In the genomic region with DNA sequence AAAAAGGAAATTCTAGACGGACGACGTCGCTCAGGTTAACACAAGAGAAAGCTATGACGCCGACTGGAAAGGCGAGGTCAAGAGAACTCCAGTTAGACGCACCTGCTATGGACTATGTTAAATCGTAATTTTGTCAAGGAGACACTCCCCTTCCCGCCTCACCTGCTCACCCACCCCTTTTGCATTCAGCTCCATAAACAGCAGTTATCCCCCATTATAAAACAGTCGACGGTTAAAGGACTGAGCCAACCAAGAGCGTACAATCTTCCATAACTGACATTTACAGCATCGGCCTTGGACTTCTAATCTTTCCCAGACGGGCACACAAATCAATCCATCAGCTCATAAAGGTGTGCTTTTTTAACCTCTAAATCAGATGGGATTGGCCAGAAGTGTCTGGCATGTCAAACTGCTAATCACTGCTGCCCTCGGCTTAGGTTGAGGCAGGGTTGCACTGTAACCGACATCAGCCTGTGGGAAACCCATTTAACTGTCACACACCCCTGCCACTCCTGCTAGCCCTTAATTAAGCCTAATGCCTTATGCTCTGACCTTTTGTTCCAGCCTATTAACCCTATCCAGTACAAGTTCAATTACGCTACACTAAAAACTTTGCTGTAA, we compare ENCODE assay signal across 14 mouse cellular contexts. TPM values are rescaled to one million over a fixed set of nuclear protein-coding genes. Genes with fewer than 3 reads are reported as not detected.
DNase-seq lines count a peak whose midpoint lies in the region; ATAC-seq lines count a peak whose summit lies in the region.
"Had no signal": no experiment of that assay in that cellular context is flagged by ENCODE, and none has a peak within 500 bp of the region (broad histone marks: within the 10 kb centered on the region; RNA-seq: fewer than 3 reads in every experiment).

No protein-coding gene starts in this region.

- no peaks in the 10 kb centered on the region for H3K36me3 ChIP-seq in embryonic facial prominence, embryonic 15.5 days
- H3K36me3 ChIP-seq in intestine, embryonic 15.5 days: no peaks in the 10 kb centered on the region
- H3K36me3 ChIP-seq in limb, embryonic 13.5 days: peaks cover 3% of the 10 kb centered on the region; the same call in 1 of the 2 replicates
- H3K36me3 ChIP-seq: hindbrain, embryonic 12.5 days had no signal

- H3K9me3 ChIP-seq in embryonic facial prominence, embryonic 15.5 days (replicated peaks): no peaks in the 10 kb centered on the region
- no peaks in the 10 kb centered on the region for H3K9me3 ChIP-seq in intestine, embryonic 15.5 days
- no peaks in the 10 kb centered on the region for H3K9me3 ChIP-seq in limb, embryonic 13.5 days
- H3K9me3 ChIP-seq: heart, embryonic 12.5 days; hindbrain, embryonic 12.5 days had no signal

- DNase-seq in heart, adult 11 months: peak; percentile 87
- no peak for DNase-seq in heart, adult 8-10 months (ENCODE audit: low spot score)
- DNase-seq in testis, postnatal 10 days (ENCODE audit: low spot score): no peak
- DNase-seq in c-Kit-positive CD71-positive TER-119-positive erythroid progenitor cells, embryonic 14.5 days (ENCODE audit: low spot score): no peak
- DNase-seq: cerebellum, postnatal 36 days; liver, postnatal 0 days; right cerebral cortex, postnatal 4 days had no signal

- WGBS in embryonic facial prominence, embryonic 15.5 days: 67% methylated on average over 18 of the region's 18 CpGs
- 55% methylated on average over 18 of the region's 18 CpGs for WGBS in intestine, embryonic 15.5 days
- 21% methylated on average over 18 of the region's 18 CpGs for whole genome bisulfite sequencing in limb, embryonic 13.5 days

- H3K27me3 ChIP-seq in embryonic facial prominence, embryonic 15.5 days: no peaks in the 10 kb centered on the region
- H3K27me3 ChIP-seq in intestine, embryonic 15.5 days (replicated peaks): no peaks in the 10 kb centered on the region
- no peaks in the 10 kb centered on the region for H3K27me3 ChIP-seq in limb, embryonic 13.5 days
- H3K27me3 ChIP-seq: heart, embryonic 12.5 days; hindbrain, embryonic 12.5 days had no signal

- H3K4me2 ChIP-seq in embryonic facial prominence, embryonic 15.5 days (replicated peaks): no peak overlapping the region
- H3K4me2 ChIP-seq in intestine, embryonic 15.5 days (replicated peaks): peak overlapping the region; percentile 49; the same call in 1 of the 2 replicates
- H3K4me2 ChIP-seq in limb, embryonic 13.5 days (replicated peaks): peak overlapping the region; percentile 28
- H3K4me2 ChIP-seq: heart, embryonic 12.5 days; hindbrain, embryonic 12.5 days had no signal

- H3K4me3 ChIP-seq in embryonic facial prominence, embryonic 15.5 days (replicated peaks): no peak overlapping the region
- H3K4me3 ChIP-seq in intestine, embryonic 15.5 days (replicated peaks): no peak overlapping the region
- H3K4me3 ChIP-seq in limb, embryonic 13.5 days: no peak overlapping the region
- H3K4me3 ChIP-seq: erythroblast, embryonic 14.5 days; heart, embryonic 12.5 days; hindbrain, embryonic 12.5 days had no signal

- no peak overlapping the region for H3K27ac ChIP-seq in embryonic facial prominence, embryonic 15.5 days (replicated peaks)
- 0 out of 2 replicates have a peak overlapping the region, but pooled peaks have one; percentile 65 for H3K27ac ChIP-seq in intestine, embryonic 15.5 days
- H3K27ac ChIP-seq in limb, embryonic 13.5 days: no peak overlapping the region
- H3K27ac ChIP-seq: hindbrain, embryonic 12.5 days had no signal

- ATAC-seq in embryonic facial prominence, embryonic 15.5 days (ENCODE audit: insufficient number of reproducible peaks, low FRiP score, low TSS enrichment, low read depth): peak; percentile 75
- ATAC-seq in intestine, embryonic 15.5 days: peak; percentile 92
- peak; percentile 36; the same call in 1 of the 2 replicates for ATAC-seq in limb, embryonic 13.5 days (ENCODE audit: low FRiP score, low read depth)
- ATAC-seq in cerebellum, adult (ENCODE audit: insufficient number of reproducible peaks, low FRiP score, low TSS enrichment): no peak
- ATAC-seq: liver, postnatal 0 days had no signal

- H3K9ac ChIP-seq in embryonic facial prominence, embryonic 15.5 days: no peak overlapping the region
- H3K9ac ChIP-seq in intestine, embryonic 15.5 days: no peak overlapping the region
- no peak overlapping the region for H3K9ac ChIP-seq in limb, embryonic 13.5 days
- H3K9ac ChIP-seq: heart, embryonic 12.5 days; hindbrain, embryonic 12.5 days; liver, postnatal 0 days had no signal

- H3K4me1 ChIP-seq in embryonic facial prominence, embryonic 15.5 days: 0 out of 2 replicates have a peak, but pooled peaks cover 3% of the 10 kb centered on the region
- H3K4me1 ChIP-seq in intestine, embryonic 15.5 days (replicated peaks): peaks cover 8% of the 10 kb centered on the region; the same call in 1 of the 2 replicates
- peaks cover 23% of the 10 kb centered on the region for H3K4me1 ChIP-seq in limb, embryonic 13.5 days

RNA-seq across cellular contexts. Expression of a gene that starts 15.4 kb away (rescaled TPM):
- 10 to 100 TPM; 20.7 to 25.8 (median 24.1) TPM for total RNA-seq in heart, adult 8-10 months (2022)
- polyA plus RNA-seq in embryonic facial prominence, embryonic 15.5 days (2015; fragmentation: Nextera tagmentation; extraction: Ambion mirVana): 43.8 and 45.5 TPM in 2 replicates
- polyA plus RNA-seq in intestine, embryonic 15.5 days (2015; fragmentation: Nextera tagmentation; extraction: Ambion mirVana): 34.5 and 36.6 TPM in 2 replicates
- 37.8 and 39.4 TPM in 2 replicates for polyA plus RNA-seq in limb, embryonic 13.5 days (2015; fragmentation: Nextera tagmentation; extraction: Ambion mirVana)
